Mouse (Mus musculus): ENCODE data around the gene Taar3.

- TF ChIP-seq POLR2A (IDR thresholded peaks at IDR 0.05; ENCODE audit: borderline replicate concordance, extremely low read depth, insufficient read depth, insufficient read length, poor library complexity, severe bottlenecking) (no peak), CTCF (IDR thresholded peaks at IDR 0.05; ENCODE audit: borderline replicate concordance, extremely low read depth, insufficient read depth, insufficient read length) (no peak)
Observed at GRCm38 (mm10) chr10:23937613-23938012, 11.7 kb upstream of the Taar3 start.

Data from brain, embryonic 14.5 days (tissue).